Mouse (Mus musculus): Measurements from ENCODE around the gene Tex33. TPM values are rescaled to one million over a fixed set of nuclear protein-coding genes. Genes with fewer than 3 reads are reported as not detected.
"Not testable (repeated sequence)": the region's sequence is repeated elsewhere in the genome, so short reads cannot be mapped to it uniquely, and the experiment has no call there.

Tex33 gene
- polyA plus RNA-seq, 1 experiment from 2014 or later, result not detected

GRCm38 (mm10) chr15:78331523-78332340, 64.0 kb downstream of the Tex33 start:
- Histone ChIP-seq H3K27me3 (replicated peaks; ENCODE audit: control insufficient read depth, insufficient read depth, low read length) (no peaks in the 10 kb centered on the region), H3K9me3 (ENCODE audit: control insufficient read depth, low read length) (no peaks in the 10 kb centered on the region), H3K4me1 (ENCODE audit: control insufficient read depth, insufficient read depth, low read length) (no peaks in the 10 kb centered on the region), H3K4me3 (ENCODE audit: low read depth, low read length) (no peak overlapping the region), H3K36me3 (ENCODE audit: control insufficient read depth, insufficient read depth, low read length) (no peaks in the 10 kb centered on the region), H3K9ac (ENCODE audit: low read depth, low read length) (no peak overlapping the region), H3K4me2 (ENCODE audit: low read depth, low read length) (no peak overlapping the region), H3K27ac (replicated peaks; ENCODE audit: low read depth, low read length) (no peak overlapping the region)
- 71% methylated on average over 5 of the region's 5 CpGs for WGBS
- DNase-seq (ENCODE audit: low spot score) (no peak), ATAC-seq (ENCODE audit: low read depth) (no peak)

- H3K27ac ChIP-seq (replicated peaks; ENCODE audit: low read depth, low read length), result no peak overlapping the region
- no peaks in the 10 kb centered on the region for H3K4me1 ChIP-seq (ENCODE audit: control insufficient read depth, insufficient read depth, low read length)
- no peaks in the 10 kb centered on the region for H3K27me3 ChIP-seq (replicated peaks; ENCODE audit: control insufficient read depth, insufficient read depth, low read length)
- no peak overlapping the region for H3K4me2 ChIP-seq (ENCODE audit: low read depth, low read length)
- no peak overlapping the region for H3K4me3 ChIP-seq (ENCODE audit: low read depth, low read length)
- DNase-seq (ENCODE audit: low spot score) (no peak), ATAC-seq (ENCODE audit: low read depth) (no peak)
- no peaks in the 10 kb centered on the region for H3K9me3 ChIP-seq (ENCODE audit: control insufficient read depth, low read length)
- H3K36me3 ChIP-seq (ENCODE audit: control insufficient read depth, insufficient read depth, low read length), result no peaks in the 10 kb centered on the region
- whole genome bisulfite sequencing, result 69% methylated on average over 4 of the region's 4 CpGs
- H3K9ac ChIP-seq (ENCODE audit: low read depth, low read length), result no peak overlapping the region
Measured at GRCm38 (mm10) chr15:78330706-78331105, 65.0 kb downstream of the Tex33 start.

DNA sequence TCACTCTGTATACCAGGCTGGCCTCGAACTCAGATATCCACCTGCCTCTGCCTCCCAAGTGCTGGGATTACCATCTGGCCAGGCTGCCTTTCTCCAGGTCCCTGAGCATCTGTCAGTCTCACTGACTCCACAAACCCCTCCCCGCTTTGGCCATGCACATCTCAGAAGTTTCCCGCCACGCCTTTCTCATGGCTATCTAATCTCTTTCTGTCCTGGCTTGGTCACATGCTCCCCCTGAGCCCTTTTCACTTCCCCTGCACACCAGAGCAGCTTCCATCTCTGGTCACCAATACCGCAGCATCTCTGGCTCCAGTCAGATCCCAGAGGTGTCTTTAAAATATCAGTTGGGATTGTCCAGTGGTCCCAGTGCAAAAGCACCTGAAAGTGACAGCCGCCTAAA, 65.7 kb downstream of the Tex33 start:
- not testable (repeated sequence) for ATAC-seq (ENCODE audit: low read depth); H3K36me3 ChIP-seq (ENCODE audit: control insufficient read depth, insufficient read depth, low read length); H3K27ac ChIP-seq (replicated peaks; ENCODE audit: low read depth, low read length); H3K4me2 ChIP-seq (ENCODE audit: low read depth, low read length); H3K9ac ChIP-seq (ENCODE audit: low read depth, low read length); H3K27me3 ChIP-seq (replicated peaks; ENCODE audit: control insufficient read depth, insufficient read depth, low read length); H3K4me3 ChIP-seq (ENCODE audit: low read depth, low read length); DNase-seq (ENCODE audit: low spot score); H3K4me1 ChIP-seq (ENCODE audit: control insufficient read depth, insufficient read depth, low read length); H3K9me3 ChIP-seq (ENCODE audit: control insufficient read depth, low read length)
- 83% methylated on average over 6 of the region's 6 CpGs for WGBS

- Histone ChIP-seq H3K4me2 (ENCODE audit: low read depth, low read length) (no peak overlapping the region), H3K27ac (replicated peaks; ENCODE audit: low read depth, low read length) (no peak overlapping the region), H3K4me1 (ENCODE audit: control insufficient read depth, insufficient read depth, low read length) (no peaks in the 10 kb centered on the region), H3K27me3 (replicated peaks; ENCODE audit: control insufficient read depth, insufficient read depth, low read length) (no peaks in the 10 kb centered on the region), H3K9ac (ENCODE audit: low read depth, low read length) (no peak overlapping the region), H3K36me3 (ENCODE audit: control insufficient read depth, insufficient read depth, low read length) (no peaks in the 10 kb centered on the region), H3K9me3 (ENCODE audit: control insufficient read depth, low read length) (no peaks in the 10 kb centered on the region), H3K4me3 (ENCODE audit: low read depth, low read length) (no peak overlapping the region)
- 85% methylated on average over 3 of the region's 3 CpGs for WGBS
- DNase-seq (ENCODE audit: low spot score) (no peak), ATAC-seq (ENCODE audit: low read depth) (no peak)
Measured at GRCm38 (mm10) chr15:78328520-78329097, 67.1 kb downstream of the Tex33 start.

Small RNA genes within 50 kb of the gene (microRNA-seq; reads per million reads assigned to microRNA genes)
- gene Mir7676-2 (ENCODE audit: borderline number of aligned reads), result not detected

Other genes starting within 250 kb of the Tex33 start
- 84.7 and 96.6 TPM in 2 replicates for gene Ift27, start 221.8 kb downstream of the Tex33 start, polyA plus RNA-seq (2014; fragmentation: Nextera tagmentation; extraction: Ambion mirVana)
- 2.5 and 3.4 TPM in 2 replicates for gene Pvalb, start 189.5 kb downstream of the Tex33 start, polyA plus RNA-seq (2014; fragmentation: Nextera tagmentation; extraction: Ambion mirVana)
- 5.2 and 7.0 TPM in 2 replicates for gene Ncf4, start 151.1 kb downstream of the Tex33 start, polyA plus RNA-seq (2014; fragmentation: Nextera tagmentation; extraction: Ambion mirVana)
- gene Csf2rb2, start 90.2 kb downstream of the Tex33 start, polyA plus RNA-seq (2014; fragmentation: Nextera tagmentation; extraction: Ambion mirVana), result 0.71 and 1.3 TPM in 2 replicates
- gene Csf2rb, start 70.2 kb downstream of the Tex33 start, polyA plus RNA-seq (2014; fragmentation: Nextera tagmentation; extraction: Ambion mirVana), result 4.2 and 4.6 TPM in 2 replicates
- gene Tst, start 10.0 kb upstream of the Tex33 start, polyA plus RNA-seq (2014; fragmentation: Nextera tagmentation; extraction: Ambion mirVana), result 35.0 and 39.1 TPM in 2 replicates
- 3.0 and 3.5 TPM in 2 replicates for gene Mpst, start 10.5 kb upstream of the Tex33 start, polyA plus RNA-seq (2014; fragmentation: Nextera tagmentation; extraction: Ambion mirVana)
- 46.9 and 54.1 TPM in 2 replicates for gene Kctd17, start 32.7 kb upstream of the Tex33 start, polyA plus RNA-seq (2014; fragmentation: Nextera tagmentation; extraction: Ambion mirVana)
- gene Tmprss6, start 72.7 kb upstream of the Tex33 start, polyA plus RNA-seq (2014; fragmentation: Nextera tagmentation; extraction: Ambion mirVana), result 1.1 and 1.5 TPM in 2 replicates
- gene Il2rb, start 99.4 kb upstream of the Tex33 start, polyA plus RNA-seq (2014; fragmentation: Nextera tagmentation; extraction: Ambion mirVana), result 0.42 and 0.55 TPM in 2 replicates
- 64.1 and 67.5 TPM in 2 replicates for gene C1qtnf6, start 135.5 kb upstream of the Tex33 start, polyA plus RNA-seq (2014; fragmentation: Nextera tagmentation; extraction: Ambion mirVana)
- gene Sstr3, start 148.8 kb upstream of the Tex33 start, polyA plus RNA-seq (2014; fragmentation: Nextera tagmentation; extraction: Ambion mirVana), result 0.14 TPM in 1 of 2 replicates, not detected in the other
- gene Rac2, start 176.9 kb upstream of the Tex33 start, polyA plus RNA-seq (2014; fragmentation: Nextera tagmentation; extraction: Ambion mirVana), result 27.9 and 29.2 TPM in 2 replicates
- 6.9 and 7.2 TPM in 2 replicates for gene Cyth4, start 201.1 kb upstream of the Tex33 start, polyA plus RNA-seq (2014; fragmentation: Nextera tagmentation; extraction: Ambion mirVana)